8 mouse cellular contexts compared by ENCODE assay signal in the genomic region with DNA sequence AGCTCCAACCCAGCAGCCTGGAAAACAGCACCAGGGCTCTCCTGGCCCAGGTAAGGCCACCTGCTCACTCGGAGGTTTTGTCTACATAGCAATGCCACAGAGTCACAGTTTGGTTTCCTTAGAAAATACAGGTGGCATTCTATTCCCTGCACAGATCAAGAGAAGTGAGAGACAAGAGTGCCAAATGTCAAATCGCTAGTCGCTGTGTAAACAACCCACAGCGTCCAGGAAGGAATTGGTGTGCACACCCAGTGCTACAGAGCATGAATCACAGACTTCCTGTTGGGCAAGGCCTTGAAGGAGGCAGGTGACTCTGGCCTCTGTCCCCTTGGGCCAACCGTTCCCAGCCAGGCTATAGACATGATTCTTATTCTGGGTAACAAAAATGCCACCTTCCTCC.
DNase-seq lines count a peak whose midpoint lies in the region; ATAC-seq lines count a peak whose summit lies in the region.

No protein-coding gene starts in this region.

- ATAC-seq in granulocyte monocyte progenitor cell, adult 5-6 weeks (replicated peaks; ENCODE audit: poor library complexity, severe bottlenecking): peak; percentile 40

- DNase-seq in cerebellum, postnatal 25 days: peak; percentile 24 to 32
- DNase-seq in cerebellum, adult 9-11 months: no peak
- peak; percentile 74 for DNase-seq in kidney, adult 11 months
- peak; percentile 64 for DNase-seq in lung, postnatal 14 days
- no peak for DNase-seq in frontal cortex, postnatal 10 days (ENCODE audit: low spot score in 2 of 2)
- DNase-seq in spleen, adult 18-20 months: no peak
- DNase-seq in thymus, adult 18-20 months: no peak

Comparison
In these comparisons a context has a peak if more than half of its experiments do, and no peak if none do; other contexts are left out.
1. DNase-seq: peak in cerebellum, postnatal 25 days (2 of 2), kidney, adult 11 months (single experiment) and lung, postnatal 14 days (single experiment); none in cerebellum, adult 9-11 months (single experiment), frontal cortex, postnatal 10 days (0 of 2), spleen, adult 18-20 months (0 of 2) and thymus, adult 18-20 months (0 of 2).